Mouse (Mus musculus): Measurements from ENCODE around the gene Tpcn2. TPM values are rescaled to one million over a fixed set of nuclear protein-coding genes. Genes with fewer than 3 reads are reported as not detected.

The Tpcn2 gene
- 8.9 and 9.1 TPM in 2 replicates for polyA plus RNA-seq (2015; fragmentation: Nextera tagmentation; extraction: Ambion mirVana)

- peaks cover 22% of the 10 kb centered on the region for H3K4me1 ChIP-seq (ENCODE audit: control insufficient read depth, insufficient read depth, low read length)
- H3K9me3 ChIP-seq (ENCODE audit: control insufficient read depth, low read length) = no peaks in the 10 kb centered on the region
- H3K36me3 ChIP-seq (ENCODE audit: control insufficient read depth, insufficient read depth, low read length) = peaks cover 7% of the 10 kb centered on the region
- no peaks in the 10 kb centered on the region for H3K27me3 ChIP-seq (replicated peaks; ENCODE audit: control insufficient read depth, insufficient read depth, low read length)
- 1% methylated on average over 18 of the region's 18 CpGs for WGBS
- H3K4me3 ChIP-seq (ENCODE audit: low read length) = peak within 1 kb of the TSS; percentile 54
- peak within 1 kb of the TSS; percentile 53 for H3K4me2 ChIP-seq (ENCODE audit: low read depth, low read length)
- ATAC-seq = peak; percentile 91
- peak within 1 kb of the TSS; percentile 70 for H3K27ac ChIP-seq (ENCODE audit: low read length)
- peak within 1 kb of the TSS; percentile 64 for H3K9ac ChIP-seq (ENCODE audit: low read depth, low read length)
These were observed at the start of gene Tpcn2 for GRCm38 (mm10) chr7:145283487-145284187. TSS of gene Tpcn2 (minus strand) at chr7:145284011.

DNA sequence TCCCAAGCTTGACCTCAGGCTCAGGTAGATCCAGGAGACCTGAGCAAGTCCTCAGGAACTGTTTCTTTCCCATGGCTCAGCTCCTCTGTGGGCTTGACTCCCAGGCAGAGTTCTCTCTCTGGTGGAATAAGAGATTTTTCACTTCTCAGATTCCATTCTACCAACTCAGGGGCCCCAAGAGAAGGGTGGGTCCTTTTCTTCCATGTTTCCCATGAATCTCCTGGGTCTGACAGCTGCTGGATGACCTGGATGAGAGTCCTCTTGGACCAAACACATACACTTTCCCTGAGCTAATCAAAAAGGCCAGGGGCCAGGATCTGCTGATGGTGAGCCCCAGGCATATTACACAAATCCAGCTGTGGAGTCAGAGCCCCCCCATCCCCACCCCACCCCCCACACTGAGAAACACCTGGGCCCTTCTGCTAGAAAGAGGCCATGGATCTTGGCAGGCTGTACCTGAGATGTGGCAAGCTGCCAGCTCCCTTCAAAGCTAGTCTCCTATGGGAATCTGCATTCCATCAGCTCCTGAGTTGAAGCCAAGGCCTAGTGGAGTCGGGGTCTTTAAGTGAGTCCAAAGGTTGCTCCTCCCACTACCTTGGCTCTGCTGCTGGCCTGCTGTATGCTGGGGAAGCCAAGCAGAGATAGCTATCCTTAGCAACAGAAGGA is 48.7 kb upstream of the Tpcn2 start:
- Histone ChIP-seq H3K9me3 (ENCODE audit: control insufficient read depth, low read length) (no peaks in the 10 kb centered on the region), H3K4me3 (ENCODE audit: low read length) (no peak overlapping the region), H3K36me3 (ENCODE audit: control insufficient read depth, insufficient read depth, low read length) (no peaks in the 10 kb centered on the region), H3K27me3 (replicated peaks; ENCODE audit: control insufficient read depth, insufficient read depth, low read length) (no peaks in the 10 kb centered on the region), H3K4me2 (ENCODE audit: low read depth, low read length) (no peak overlapping the region), H3K4me1 (ENCODE audit: control insufficient read depth, insufficient read depth, low read length) (peaks cover 6% of the 10 kb centered on the region; the same call in 1 of the 2 replicates), H3K9ac (ENCODE audit: low read depth, low read length) (no peak overlapping the region), H3K27ac (ENCODE audit: low read length) (0 out of 2 replicates have a peak overlapping the region, but pooled peaks have one; percentile 17)
- ATAC-seq = peak; percentile 24; the same call in 1 of the 2 replicates
- 39% methylated on average over 1 of the region's 1 CpGs for WGBS

DNA sequence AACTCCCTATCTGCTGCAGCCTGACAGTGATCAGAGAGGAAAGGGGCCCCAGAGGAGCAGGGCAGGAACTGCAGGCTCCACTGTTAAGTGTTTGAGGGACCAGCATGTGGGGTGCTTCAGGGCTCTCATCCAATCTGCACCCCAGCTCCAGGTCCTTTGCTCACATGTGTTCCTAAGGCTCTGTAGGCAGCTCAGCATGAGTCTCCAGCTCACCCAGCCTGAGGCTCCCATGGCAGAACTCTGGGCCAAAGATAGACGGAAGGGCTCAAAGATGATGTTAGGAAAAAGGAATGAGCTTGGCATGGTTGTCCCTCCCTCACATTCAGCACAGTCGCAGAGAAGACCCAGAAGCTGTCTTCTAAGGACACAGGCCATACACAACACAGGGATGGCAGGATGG is 46.8 kb upstream of the Tpcn2 start:
- Histone ChIP-seq H3K4me1 (ENCODE audit: control insufficient read depth, insufficient read depth, low read length) (peaks cover 6% of the 10 kb centered on the region; the same call in 1 of the 2 replicates), H3K27ac (ENCODE audit: low read length) (no peak overlapping the region), H3K4me2 (ENCODE audit: low read depth, low read length) (no peak overlapping the region), H3K27me3 (replicated peaks; ENCODE audit: control insufficient read depth, insufficient read depth, low read length) (no peaks in the 10 kb centered on the region), H3K4me3 (ENCODE audit: low read length) (no peak overlapping the region), H3K36me3 (ENCODE audit: control insufficient read depth, insufficient read depth, low read length) (no peaks in the 10 kb centered on the region), H3K9me3 (ENCODE audit: control insufficient read depth, low read length) (no peaks in the 10 kb centered on the region), H3K9ac (ENCODE audit: low read depth, low read length) (no peak overlapping the region)
- 66% methylated on average over 2 of the region's 2 CpGs for WGBS
- no peak for ATAC-seq

DNA sequence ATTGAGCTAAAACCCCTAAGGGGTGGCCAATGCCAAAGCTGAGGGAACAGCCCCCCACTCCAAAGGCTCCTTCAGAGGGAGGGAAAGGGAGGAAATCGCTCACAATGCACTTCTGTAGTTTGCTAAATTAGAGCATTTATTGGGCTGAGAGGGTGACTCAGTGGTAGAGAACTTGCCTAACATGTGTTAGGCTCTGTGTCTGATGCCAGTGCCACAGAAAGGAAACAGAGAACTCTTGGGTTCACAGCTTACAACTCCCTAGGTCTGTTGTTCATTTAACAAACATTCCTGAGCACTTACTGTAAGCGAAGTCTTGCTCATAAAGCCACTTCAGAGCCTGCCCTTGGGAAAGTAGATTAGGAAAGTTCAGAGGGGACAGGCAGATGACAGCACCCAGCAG is 46.2 kb upstream of the Tpcn2 start:
- Histone ChIP-seq H3K27me3 (replicated peaks; ENCODE audit: control insufficient read depth, insufficient read depth, low read length) (no peaks in the 10 kb centered on the region), H3K4me1 (ENCODE audit: control insufficient read depth, insufficient read depth, low read length) (peaks cover 6% of the 10 kb centered on the region; the same call in 1 of the 2 replicates), H3K4me3 (ENCODE audit: low read length) (no peak overlapping the region), H3K9ac (ENCODE audit: low read depth, low read length) (no peak overlapping the region), H3K36me3 (ENCODE audit: control insufficient read depth, insufficient read depth, low read length) (no peaks in the 10 kb centered on the region), H3K27ac (ENCODE audit: low read length) (no peak overlapping the region), H3K9me3 (ENCODE audit: control insufficient read depth, low read length) (no peaks in the 10 kb centered on the region), H3K4me2 (ENCODE audit: low read depth, low read length) (no peak overlapping the region)
- 64% methylated on average over 2 of the region's 2 CpGs for WGBS
- no peak for ATAC-seq

GRCm38 (mm10) chr7:145325697-145326096 is 41.9 kb upstream of the Tpcn2 start:
- no peaks in the 10 kb centered on the region for H3K27me3 ChIP-seq (replicated peaks; ENCODE audit: control insufficient read depth, insufficient read depth, low read length)
- H3K9ac ChIP-seq (ENCODE audit: low read depth, low read length) = no peak overlapping the region
- H3K4me3 ChIP-seq (ENCODE audit: low read length) = no peak overlapping the region
- WGBS = 22% methylated on average over 2 of the region's 2 CpGs
- H3K36me3 ChIP-seq (ENCODE audit: control insufficient read depth, insufficient read depth, low read length) = no peaks in the 10 kb centered on the region
- no peak overlapping the region for H3K27ac ChIP-seq (ENCODE audit: low read length)
- H3K4me1 ChIP-seq (ENCODE audit: control insufficient read depth, insufficient read depth, low read length) = peaks cover 6% of the 10 kb centered on the region; the same call in 1 of the 2 replicates
- ATAC-seq = no peak
- H3K9me3 ChIP-seq (ENCODE audit: control insufficient read depth, low read length) = no peaks in the 10 kb centered on the region
- H3K4me2 ChIP-seq (ENCODE audit: low read depth, low read length) = no peak overlapping the region

DNA sequence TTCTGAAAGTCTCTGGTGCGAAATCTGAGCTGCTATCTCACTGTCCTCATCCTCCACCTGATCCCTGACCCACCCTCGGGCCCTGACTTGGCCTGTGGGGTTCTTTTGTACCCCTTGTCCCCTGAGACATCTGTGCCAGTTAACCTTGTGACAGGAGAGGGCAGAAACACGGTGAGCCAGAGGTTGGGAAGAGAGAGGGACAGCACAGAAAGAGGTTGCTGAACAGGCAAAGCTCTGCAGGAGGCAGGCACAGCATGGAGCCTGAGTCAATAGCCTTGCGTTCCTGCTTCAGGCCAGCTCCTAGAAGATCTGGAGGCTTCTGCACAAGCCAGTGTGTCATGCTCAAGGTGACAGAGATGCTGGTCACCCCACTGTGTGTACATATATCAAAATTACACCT is 39.8 kb upstream of the Tpcn2 start:
- Histone ChIP-seq H3K4me3 (ENCODE audit: low read length) (no peak overlapping the region), H3K27ac (ENCODE audit: low read length) (no peak overlapping the region), H3K27me3 (replicated peaks; ENCODE audit: control insufficient read depth, insufficient read depth, low read length) (no peaks in the 10 kb centered on the region), H3K36me3 (ENCODE audit: control insufficient read depth, insufficient read depth, low read length) (no peaks in the 10 kb centered on the region), H3K4me2 (ENCODE audit: low read depth, low read length) (no peak overlapping the region), H3K4me1 (ENCODE audit: control insufficient read depth, insufficient read depth, low read length) (no peaks in the 10 kb centered on the region), H3K9me3 (ENCODE audit: control insufficient read depth, low read length) (no peaks in the 10 kb centered on the region), H3K9ac (ENCODE audit: low read depth, low read length) (no peak overlapping the region)
- WGBS = 40% methylated on average over 4 of the region's 4 CpGs
- no peak for ATAC-seq

GRCm38 (mm10) chr7:145319481-145319880 is 35.7 kb upstream of the Tpcn2 start:
- Histone ChIP-seq H3K9ac (ENCODE audit: low read depth, low read length) (no peak overlapping the region), H3K27me3 (replicated peaks; ENCODE audit: control insufficient read depth, insufficient read depth, low read length) (no peaks in the 10 kb centered on the region), H3K4me1 (ENCODE audit: control insufficient read depth, insufficient read depth, low read length) (no peaks in the 10 kb centered on the region), H3K4me2 (ENCODE audit: low read depth, low read length) (no peak overlapping the region), H3K4me3 (ENCODE audit: low read length) (no peak overlapping the region), H3K27ac (ENCODE audit: low read length) (no peak overlapping the region), H3K36me3 (ENCODE audit: control insufficient read depth, insufficient read depth, low read length) (no peaks in the 10 kb centered on the region), H3K9me3 (ENCODE audit: control insufficient read depth, low read length) (no peaks in the 10 kb centered on the region)
- 69% methylated on average over 3 of the region's 3 CpGs for WGBS
- ATAC-seq = no peak

DNA sequence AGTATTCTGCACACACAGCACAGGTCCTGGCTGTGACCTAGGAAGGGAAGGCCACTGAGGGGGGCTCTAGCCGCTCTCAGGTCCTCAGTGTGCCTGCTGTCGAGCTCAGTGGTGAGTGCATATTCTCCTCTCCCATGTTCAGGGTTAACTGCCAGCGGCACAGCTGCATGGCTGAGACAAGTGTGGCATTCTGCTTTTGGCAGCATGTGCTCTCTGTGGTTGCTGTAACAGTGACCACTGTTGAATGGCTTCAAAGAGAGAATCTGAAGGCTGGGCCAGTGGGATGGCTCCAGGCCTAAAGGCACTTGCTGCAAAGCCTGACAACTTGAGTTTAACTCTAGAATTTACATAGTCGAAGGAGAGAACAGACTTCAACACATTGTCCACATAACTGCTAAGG is 33.7 kb upstream of the Tpcn2 start:
- no peaks in the 10 kb centered on the region for H3K36me3 ChIP-seq (ENCODE audit: control insufficient read depth, insufficient read depth, low read length)
- WGBS = 77% methylated on average over 4 of the region's 4 CpGs
- no peak overlapping the region for H3K4me2 ChIP-seq (ENCODE audit: low read depth, low read length)
- ATAC-seq = no peak
- no peaks in the 10 kb centered on the region for H3K4me1 ChIP-seq (ENCODE audit: control insufficient read depth, insufficient read depth, low read length)
- no peaks in the 10 kb centered on the region for H3K9me3 ChIP-seq (ENCODE audit: control insufficient read depth, low read length)
- no peaks in the 10 kb centered on the region for H3K27me3 ChIP-seq (replicated peaks; ENCODE audit: control insufficient read depth, insufficient read depth, low read length)
- no peak overlapping the region for H3K27ac ChIP-seq (ENCODE audit: low read length)
- no peak overlapping the region for H3K9ac ChIP-seq (ENCODE audit: low read depth, low read length)
- no peak overlapping the region for H3K4me3 ChIP-seq (ENCODE audit: low read length)

DNA sequence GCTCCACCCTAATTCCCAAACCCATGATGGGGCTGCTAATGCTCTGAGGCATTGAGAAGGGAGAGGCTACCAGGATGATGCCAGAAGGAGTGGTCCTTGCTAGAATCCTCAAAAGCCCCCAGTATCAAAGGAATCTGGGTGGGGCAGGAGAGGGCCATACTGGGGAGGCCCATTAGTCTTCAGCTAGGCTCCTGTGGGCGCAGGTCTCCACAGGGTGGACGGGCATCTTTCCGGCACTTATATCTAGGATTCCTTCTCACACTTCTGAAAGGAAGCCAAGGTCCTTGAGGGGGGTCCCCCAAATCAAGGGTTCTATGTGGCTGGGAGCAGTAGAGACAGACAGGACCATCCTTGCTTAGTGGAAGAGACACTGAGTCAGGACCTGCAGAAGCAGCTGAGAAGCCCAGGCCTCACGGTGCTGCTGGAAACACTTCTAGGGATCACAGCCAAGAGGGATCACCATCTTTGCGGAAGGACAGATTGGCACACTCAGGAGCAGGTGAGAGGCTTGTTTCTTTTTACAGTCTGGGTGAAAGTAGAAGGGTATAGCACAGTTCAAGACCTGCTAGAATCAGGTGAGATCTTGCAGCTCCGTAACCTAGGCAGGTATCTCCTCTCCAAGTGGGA is 31.1 kb upstream of the Tpcn2 start, which contains the start of gene Mrgprd:
Gene Mrgprd, plus strand, starts transcription at position 51 of the 627 bp plus-strand sequence.
- no peak within 1 kb of the TSS for H3K4me3 ChIP-seq (ENCODE audit: low read length)
- H3K4me2 ChIP-seq (ENCODE audit: low read depth, low read length) = no peak within 1 kb of the TSS
- H3K27ac ChIP-seq (ENCODE audit: low read length) = no peak within 1 kb of the TSS
- no peak within 1 kb of the TSS for H3K9ac ChIP-seq (ENCODE audit: low read depth, low read length)
- WGBS = 88% methylated on average over 6 of the region's 6 CpGs
- ATAC-seq = no peak
- H3K9me3 ChIP-seq (ENCODE audit: control insufficient read depth, low read length) = no peaks in the 10 kb centered on the region
- H3K36me3 ChIP-seq (ENCODE audit: control insufficient read depth, insufficient read depth, low read length) = no peaks in the 10 kb centered on the region
- H3K27me3 ChIP-seq (replicated peaks; ENCODE audit: control insufficient read depth, insufficient read depth, low read length) = no peaks in the 10 kb centered on the region
- H3K4me1 ChIP-seq (ENCODE audit: control insufficient read depth, insufficient read depth, low read length) = no peaks in the 10 kb centered on the region
